Mouse (Mus musculus) urinary bladder, adult 18-20 months (tissue): ENCODE measurements around the gene Vnn1.

Experiments used
- DNase-seq, 2 experiments: peaks; one replicate each; pipeline ENCODE4 v3.0.0; 2022; ENCODE audit warnings: low spot score in 2 of 2, mixed read lengths in 2 of 2

The Vnn1 gene

GRCm38 (mm10) chr10:23894601-23895349 lies at the start of gene Vnn1:
Vnn1 (plus strand) TSS chr10:23894688.
- DNase-seq = no peak

DNA sequence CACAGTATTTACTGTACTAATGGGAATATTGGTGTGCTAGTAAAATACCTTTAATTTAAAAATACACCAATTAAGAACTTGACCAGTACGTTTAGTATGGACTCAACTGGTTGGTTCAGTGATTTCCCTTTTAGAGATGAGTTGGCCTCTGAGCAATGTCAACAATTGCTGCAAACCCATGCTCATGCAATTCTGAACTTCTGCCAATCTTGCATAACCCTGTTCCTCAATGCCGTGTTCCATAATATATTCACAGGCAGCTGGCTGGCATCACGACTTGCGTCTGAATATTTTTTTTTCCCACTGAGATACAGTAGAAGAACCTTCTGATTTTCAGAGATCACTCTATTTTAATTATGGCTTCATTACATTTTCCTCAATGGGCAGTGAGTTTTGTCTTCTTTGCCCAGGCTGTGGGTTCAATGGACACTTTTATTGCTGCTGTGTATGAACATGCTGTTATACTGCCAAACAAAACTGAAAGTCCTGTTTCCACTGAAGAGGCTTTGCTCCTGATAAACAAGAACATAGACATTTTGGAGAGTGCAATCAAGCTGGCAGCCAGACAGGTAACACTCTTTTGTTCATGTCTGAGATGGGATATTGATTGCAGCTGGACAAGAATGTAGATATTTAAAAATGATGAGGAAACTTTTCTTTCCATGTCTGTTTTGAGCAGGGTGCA lies 43.1 kb upstream of the Vnn1 start, which contains the start of gene Vnn3:
Vnn3 (plus strand) TSS at position 235 of the 685 bp plus-strand sequence.
- no peak for DNase-seq

GRCm38 (mm10) chr10:23852096-23852495 lies 42.4 kb upstream of the Vnn1 start:
- no peak for DNase-seq

DNA sequence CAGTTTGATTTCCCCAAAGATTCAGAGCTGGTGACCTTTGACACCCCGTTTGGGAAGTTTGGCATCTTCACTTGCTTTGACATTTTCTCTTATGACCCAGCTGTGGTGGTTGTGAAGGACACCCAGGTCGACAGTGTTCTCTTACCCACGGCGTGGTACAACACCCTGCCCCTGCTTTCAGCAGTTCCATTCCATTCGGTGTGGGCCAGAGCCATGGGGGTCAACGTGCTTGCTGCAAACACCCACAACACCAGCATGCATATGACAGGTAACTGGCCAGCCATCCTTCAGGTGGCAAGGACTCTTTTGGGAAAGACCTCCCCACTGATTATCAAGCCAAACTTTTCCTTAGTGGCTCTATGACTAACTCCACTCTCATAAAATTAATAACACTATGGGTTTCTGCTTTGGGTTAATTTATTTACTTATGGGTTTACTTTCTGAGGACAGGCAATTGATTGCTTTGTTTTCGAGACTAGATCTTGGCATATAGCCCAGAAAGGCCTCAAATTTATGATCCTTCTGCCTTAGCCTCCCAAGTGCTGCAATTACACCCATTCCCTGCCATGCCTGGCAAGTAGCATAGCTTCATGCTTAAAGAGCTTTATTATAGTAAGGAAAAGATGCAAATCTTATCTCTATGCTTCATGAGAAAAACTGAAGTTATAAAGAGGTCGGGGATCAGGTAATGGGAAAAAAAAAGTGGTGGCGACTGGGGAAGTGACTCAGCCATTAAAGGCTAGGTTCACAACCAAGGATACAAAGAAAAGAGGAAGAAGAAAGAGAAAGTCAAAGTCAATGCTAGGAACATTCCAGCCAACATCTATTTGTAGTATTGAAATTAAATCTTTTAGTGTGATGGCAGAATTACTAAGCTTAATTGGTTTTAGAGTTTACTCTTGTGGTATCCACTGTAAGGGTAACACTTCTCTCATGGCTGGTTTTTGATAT lies 29.9 kb upstream of the Vnn1 start:
- DNase-seq = no peak

GRCm38 (mm10) chr10:23880695-23881094 lies 13.8 kb upstream of the Vnn1 start:
- DNase-seq = no peak

DNA sequence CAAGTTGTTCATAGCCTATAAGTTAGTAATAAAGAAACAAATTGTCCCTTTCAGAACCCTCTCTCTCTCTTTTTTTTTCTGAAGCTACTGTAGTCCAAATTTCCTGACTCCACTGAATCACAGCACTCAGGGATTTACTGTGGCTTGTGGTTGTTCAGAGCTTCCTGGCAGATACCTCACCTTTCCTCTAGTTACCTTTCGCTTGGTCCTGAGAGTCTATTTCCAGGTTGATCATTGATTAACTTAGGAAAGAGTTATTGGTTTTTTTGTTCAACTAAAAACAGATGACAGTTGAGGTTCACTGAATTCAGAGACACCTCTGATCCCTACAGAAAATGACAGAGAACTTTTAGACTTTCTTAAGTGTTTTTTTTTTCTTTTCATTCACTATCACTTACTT lies 9.6 kb upstream of the Vnn1 start:
- DNase-seq = no peak

GRCm38 (mm10) chr10:23886060-23886459 lies 8.4 kb upstream of the Vnn1 start:
- DNase-seq = no peak

DNA sequence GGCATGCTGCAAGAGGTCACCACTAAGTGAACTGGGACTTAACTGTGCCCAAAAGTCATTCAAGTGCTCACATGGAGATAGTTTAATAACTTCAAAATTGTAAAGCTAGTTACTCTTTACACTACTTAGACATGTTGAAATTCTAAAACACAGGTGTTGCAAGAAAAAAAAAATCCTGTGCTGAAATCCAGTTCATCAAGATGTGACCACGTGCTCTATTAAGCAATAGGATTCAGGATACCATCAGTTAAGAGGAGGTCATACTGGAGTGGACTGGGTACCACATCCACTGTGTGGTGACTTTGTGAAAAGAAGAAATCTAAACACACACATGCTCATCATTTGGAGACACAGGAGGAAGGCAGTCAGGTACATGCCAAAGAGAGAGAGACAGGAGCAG lies 1.5 kb upstream of the Vnn1 start:
- DNase-seq = no peak

- no peak for DNase-seq
These were observed 888 bp downstream of the Vnn1 start for GRCm38 (mm10) chr10:23895376-23895775.

DNA sequence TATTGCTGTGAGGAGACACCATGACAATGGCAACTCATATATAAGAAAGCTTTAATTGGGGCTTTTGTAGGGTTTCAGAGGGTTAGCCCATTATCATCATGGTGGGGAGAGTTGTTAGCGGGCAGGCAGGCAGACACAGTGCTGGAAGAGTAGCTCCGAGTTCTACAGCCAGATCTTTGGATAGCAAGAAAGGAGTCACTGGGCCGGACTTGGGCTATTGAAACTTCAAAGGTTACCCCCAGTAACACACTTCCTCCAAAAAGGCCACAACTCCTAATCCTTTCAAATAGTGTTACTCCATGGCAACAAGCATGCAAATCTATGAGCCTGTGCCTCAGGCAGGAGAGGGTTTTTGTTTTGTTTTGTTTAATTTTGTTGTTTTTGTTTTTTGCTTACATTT lies 6.6 kb downstream of the Vnn1 start:
- no peak for DNase-seq

- DNase-seq = no peak
These were observed 11.2 kb downstream of the Vnn1 start for GRCm38 (mm10) chr10:23905661-23906060.

GRCm38 (mm10) chr10:23920056-23920455 lies 25.6 kb downstream of the Vnn1 start, which contains the start of gene Taar1:
Taar1 (plus strand) TSS chr10:23920356.
- no peak for DNase-seq

GRCm38 (mm10) chr10:23922468-23922867 lies 28.0 kb downstream of the Vnn1 start:
- no peak for DNase-seq

DNA sequence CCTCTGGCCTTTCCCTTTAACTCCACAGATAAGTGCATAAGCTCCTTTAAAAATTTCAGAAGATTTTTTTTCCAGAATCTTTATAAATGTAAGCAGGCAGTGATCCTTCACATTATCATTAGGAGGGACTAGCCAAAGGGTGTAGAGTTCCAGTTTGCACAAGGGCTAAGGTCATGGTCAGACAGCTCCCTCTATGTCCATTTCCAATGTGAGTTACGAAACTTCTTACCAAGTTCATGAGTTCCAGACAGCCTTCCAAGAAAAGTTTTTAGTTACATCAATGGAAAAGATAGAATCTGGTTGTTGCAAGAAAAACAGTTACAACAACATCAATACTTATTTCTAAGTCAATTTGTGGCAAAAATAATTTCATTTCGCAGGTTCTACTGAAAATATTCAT lies 29.5 kb downstream of the Vnn1 start:
- no peak for DNase-seq

DNA sequence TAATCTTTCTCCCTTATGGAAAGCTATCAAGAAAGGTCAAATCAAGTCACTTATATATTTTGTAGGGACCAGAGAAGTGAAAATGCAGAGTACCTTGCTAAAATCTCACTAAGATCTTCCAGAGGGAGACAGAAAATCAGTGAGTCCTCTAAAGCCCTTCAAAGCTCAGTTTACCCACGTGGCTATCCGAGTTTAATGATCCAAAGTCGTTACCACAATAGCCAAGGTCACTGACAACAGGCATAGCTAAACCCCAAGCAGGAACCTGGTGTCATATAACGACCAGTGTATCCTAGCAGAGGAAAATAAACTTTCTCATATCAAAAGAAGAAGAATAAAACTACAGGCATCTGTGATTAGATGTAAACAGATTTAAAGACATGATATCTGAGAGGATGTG lies 43.1 kb downstream of the Vnn1 start:
- DNase-seq = no peak

GRCm38 (mm10) chr10:23938312-23938711 lies 43.8 kb downstream of the Vnn1 start, which contains the start of gene Taar2:
Taar2 (plus strand) TSS chr10:23938572.
- DNase-seq = no peak

- no peak for DNase-seq
These were observed 48.0 kb downstream of the Vnn1 start for GRCm38 (mm10) chr10:23942465-23942864.

DNA sequence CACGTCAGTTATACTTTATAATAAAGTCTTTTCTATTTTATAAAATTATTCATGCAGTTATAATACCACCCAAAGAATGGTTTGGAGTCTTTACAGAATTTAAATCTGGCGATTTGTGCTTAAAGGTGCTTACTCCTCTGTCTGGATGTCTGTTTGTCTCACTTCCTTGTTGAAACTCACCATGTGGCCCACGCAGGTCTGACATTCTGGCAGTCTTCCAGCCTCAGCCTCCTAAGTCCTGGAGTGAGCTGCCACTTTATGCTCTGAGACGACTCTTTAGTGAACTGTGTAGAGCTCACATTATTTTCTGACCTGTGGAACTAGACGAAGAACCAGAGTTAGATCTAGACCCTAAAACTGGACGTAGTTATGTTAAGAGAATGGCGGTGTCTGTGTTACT lies 53.5 kb downstream of the Vnn1 start:
- DNase-seq = no peak

DNA sequence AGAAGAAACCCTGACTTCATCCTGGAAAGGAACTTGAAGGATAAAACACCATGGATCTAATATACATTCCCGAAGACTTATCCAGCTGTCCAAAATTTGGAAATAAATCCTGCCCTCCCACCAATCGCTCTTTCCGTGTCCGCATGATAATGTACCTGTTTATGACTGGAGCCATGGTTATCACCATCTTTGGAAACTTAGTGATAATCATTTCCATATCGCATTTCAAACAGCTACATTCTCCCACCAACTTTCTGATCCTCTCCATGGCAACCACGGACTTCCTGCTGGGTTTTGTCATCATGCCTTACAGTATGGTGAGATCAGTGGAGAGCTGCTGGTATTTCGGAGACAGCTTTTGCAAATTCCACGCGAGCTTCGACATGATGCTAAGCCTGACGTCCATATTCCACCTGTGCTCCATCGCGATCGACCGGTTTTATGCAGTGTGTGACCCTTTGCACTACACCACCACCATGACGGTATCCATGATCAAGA lies 55.1 kb downstream of the Vnn1 start, which contains the start of gene Taar3:
Taar3 (plus strand) TSS at position 51 of the 498 bp plus-strand sequence.
- DNase-seq = no peak

GRCm38 (mm10) chr10:23951714-23952113 lies 57.2 kb downstream of the Vnn1 start:
- no peak for DNase-seq
